Mouse (Mus musculus) monocyte, adult 5-6 weeks (primary cell): ENCODE measurements at regions not wholly inside any gene's neighbourhood (a gene's known extent, or its start where the extent isn't known, plus 50 kb on each side); places are given as distances from the start of the nearest gene placed in this dataset.

Source experiments
- ATAC-seq: fragments of 153-309, 156-312 bp; replicated peaks from 2 replicates; pipeline ENCODE4 v1.8.0; 2017; ENCODE audit warnings: mild to moderate bottlenecking; ENCODE audit not compliant: low TSS enrichment, insufficient number of reproducible peaks, severe bottlenecking, poor library complexity, low FRiP score

DNA sequence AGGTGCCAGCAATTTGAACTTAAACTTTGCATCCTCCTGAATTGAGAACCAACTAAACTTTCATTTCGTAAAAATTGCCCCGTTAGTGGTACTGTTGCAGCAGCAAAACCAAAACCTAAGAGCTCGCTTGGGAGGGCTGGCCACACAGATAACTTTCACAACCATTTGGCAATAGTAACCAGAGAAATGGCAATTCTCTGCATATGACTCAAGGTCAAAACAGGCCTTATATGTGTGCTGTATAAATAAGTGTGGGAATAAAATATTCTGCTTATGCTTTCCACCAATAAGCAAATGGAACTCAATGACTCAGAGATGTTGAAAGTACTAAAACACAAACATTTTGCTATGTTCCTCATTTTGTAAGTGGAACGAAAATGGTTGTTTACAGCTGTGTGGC is 550.3 kb downstream of the Car8 start:
- no peak for ATAC-seq

- ATAC-seq = no peak
Observed at GRCm38 (mm10) chr4:7687231-7687630, 551.6 kb downstream of the Car8 start.

GRCm38 (mm10) chr4:7670795-7671105 is 568.1 kb downstream of the Car8 start:
- ATAC-seq = no peak

- ATAC-seq = no peak
Observed at GRCm38 (mm10) chr4:7669992-7670794, 568.6 kb downstream of the Car8 start.

GRCm38 (mm10) chr4:7666935-7667594 is 571.8 kb downstream of the Car8 start:
- no peak for ATAC-seq

- no peak for ATAC-seq
Observed at GRCm38 (mm10) chr4:7642878-7643590, 595.8 kb downstream of the Car8 start.

- no peak for ATAC-seq
Observed at GRCm38 (mm10) chr4:7597671-7598390, 641.0 kb downstream of the Car8 start.

- ATAC-seq = no peak
Observed at GRCm38 (mm10) chr4:7596116-7596515, 642.7 kb downstream of the Car8 start.

DNA sequence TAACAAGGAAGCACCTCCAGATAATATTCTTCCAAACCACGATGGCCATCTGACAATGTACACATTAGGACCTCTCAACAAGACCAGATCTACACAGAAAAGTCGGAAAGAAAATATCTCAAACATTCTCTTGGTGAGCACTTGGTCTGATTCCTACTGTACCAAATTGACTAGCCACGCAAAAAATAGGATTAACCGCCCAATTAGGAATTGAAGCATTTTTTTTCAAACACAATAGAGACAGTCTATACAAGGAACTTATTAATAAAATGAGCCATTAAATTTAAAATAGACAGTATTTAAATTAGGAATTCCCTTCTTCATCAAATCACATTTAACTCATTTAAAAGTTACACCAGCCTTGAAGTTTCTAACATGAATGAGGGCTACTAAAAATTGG is 655.0 kb downstream of the Car8 start:
- no peak for ATAC-seq

DNA sequence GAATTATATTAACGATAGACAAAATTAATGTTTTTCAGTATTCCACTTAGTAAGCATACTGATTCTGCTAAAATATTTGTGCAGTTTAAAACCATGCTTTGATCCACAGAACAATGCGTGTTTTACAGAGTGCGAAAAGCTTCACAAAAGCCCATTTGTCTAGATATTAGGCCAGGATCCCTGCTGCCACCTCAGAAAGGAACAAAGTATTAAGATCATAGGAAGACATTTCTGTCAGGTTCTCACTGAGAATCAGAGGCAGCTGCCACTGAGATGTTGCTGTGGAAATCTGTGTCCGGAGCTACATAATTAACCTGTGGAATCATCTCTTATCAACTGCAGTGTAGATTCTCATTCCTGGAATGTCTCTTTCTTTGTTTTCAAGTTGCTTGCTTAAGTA is 656.9 kb downstream of the Car8 start:
- no peak for ATAC-seq

DNA sequence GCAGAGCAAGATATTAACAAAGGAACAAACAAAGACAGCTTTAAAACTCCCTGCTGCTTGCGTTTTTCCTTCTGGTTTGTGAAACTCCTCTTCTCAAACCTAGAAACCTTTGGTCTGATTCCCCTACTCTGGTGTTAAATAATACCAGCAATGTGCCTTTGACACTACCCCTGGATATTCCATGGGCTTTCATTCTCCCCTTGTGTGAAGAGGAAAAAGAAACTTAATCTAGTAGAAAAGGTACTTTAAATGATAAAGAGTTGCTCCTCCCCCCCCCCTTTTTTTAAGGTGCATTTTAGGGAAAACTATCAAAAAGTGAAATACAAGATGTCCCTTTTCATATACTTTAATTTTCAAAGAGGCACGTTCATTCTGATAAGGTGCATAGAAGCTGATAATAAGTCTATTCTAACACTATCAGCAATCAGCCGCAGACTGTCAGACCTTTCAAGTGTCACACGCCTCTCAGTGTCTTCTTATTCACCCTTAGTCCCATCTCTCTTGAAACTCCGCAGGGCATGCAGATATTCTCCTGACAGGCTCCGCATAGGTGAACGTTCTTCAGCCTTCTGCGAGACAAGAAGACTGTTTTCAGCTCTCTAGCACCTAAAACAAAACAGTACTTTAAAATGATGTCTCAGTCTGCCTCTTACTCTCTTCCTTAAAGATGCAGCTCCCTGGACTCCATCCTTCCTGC is 657.5 kb downstream of the Car8 start:
- ATAC-seq = no peak

- ATAC-seq = no peak
Observed at GRCm38 (mm10) chr4:7580554-7581219, 658.2 kb downstream of the Car8 start.

DNA sequence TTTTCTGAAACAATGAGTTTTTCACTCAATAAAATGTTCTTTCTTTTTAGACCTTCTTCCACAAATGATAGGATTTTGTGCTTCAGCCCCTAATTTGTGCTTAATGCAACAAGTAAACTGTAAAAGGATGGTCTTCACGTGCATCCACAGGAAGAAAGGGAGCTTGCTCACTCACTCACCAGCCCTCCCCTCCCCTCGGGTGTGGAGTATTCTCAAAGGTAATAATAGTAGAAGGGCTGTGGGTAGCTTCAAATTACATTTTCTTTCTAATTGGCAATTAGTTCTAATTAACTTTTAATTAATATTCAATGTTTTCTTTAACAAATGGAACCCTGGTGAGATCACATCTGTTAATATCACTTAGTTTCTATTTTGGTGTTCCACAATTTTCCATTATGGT is 664.8 kb downstream of the Car8 start:
- ATAC-seq = no peak

DNA sequence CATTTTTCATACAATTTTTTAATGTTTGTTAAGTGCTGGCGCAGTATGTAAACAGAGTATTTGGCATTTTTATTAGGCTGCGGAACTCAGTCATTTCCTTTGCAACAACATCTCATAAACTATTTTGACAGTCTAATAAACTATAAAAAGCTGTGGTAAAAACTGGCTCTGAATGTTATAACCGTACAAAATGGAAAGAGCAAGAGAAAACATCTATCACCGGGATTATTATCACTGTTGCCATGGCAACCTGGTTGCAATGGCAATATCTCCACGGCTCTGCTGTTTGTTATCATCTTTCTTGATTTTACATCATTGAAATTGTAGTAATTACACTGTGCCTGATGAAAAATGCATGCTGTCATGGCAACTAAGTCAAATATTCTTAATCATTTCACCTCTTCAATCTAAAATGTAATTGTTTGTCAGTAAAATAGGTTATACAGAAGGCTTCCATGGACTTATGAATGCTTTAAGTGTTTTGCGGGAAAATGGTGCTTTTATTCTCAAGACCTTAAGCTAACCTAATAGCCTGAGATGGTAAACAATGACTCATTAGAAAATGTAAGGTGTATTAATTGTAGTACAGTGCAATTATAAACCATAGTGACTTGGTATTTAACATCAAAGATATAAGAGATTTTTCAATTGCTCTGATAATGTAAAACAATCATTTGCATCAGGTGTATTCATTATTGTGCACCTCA is 671.0 kb downstream of the Car8 start:
- no peak for ATAC-seq

- no peak for ATAC-seq
Observed at GRCm38 (mm10) chr4:7559867-7560832, 678.7 kb downstream of the Car8 start.

- no peak for ATAC-seq
Observed at GRCm38 (mm10) chr4:7558721-7559120, 680.1 kb downstream of the Car8 start.

DNA sequence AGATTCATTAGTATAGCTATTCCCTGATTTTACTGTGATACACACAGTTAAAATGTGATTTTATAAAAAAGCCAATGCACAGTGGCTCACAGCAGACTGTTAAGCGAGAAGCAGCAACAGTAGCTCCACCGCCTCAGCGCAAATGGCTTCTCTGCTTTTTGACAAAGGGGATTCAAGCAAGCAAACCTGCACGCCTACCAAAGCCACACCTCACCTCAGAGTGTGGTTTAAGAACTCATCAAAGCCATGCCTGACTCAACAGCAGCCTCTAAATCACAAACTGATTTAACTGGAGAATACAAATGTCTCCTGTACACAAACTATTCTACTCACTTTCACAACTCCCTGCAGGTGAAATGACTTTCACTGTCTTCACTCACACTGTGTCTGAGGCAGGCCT is 704.5 kb downstream of the Car8 start:
- ATAC-seq = no peak
